Mouse (Mus musculus) cortical plate, adult 2 months (tissue): ENCODE measurements around the gene Tmem182. TPM values are rescaled to one million over a fixed set of nuclear protein-coding genes. Genes with fewer than 3 reads are reported as not detected.

ENCODE experiments used
- H3K27ac ChIP-seq: fragments of 200-500 bp; 2 replicates; pipeline ENCODE4 v1.5.1; 2012; ENCODE audit warnings: low read length, control low read depth, inconsistent platforms; ENCODE audit not compliant: insufficient read depth
- H3K4me1 ChIP-seq: fragments of 200-500 bp; 2 replicates; pipeline ENCODE4 v1.6.1; 2011; ENCODE audit warnings: low read length; ENCODE audit not compliant: control insufficient read depth, insufficient read depth
- H3K4me3 ChIP-seq: fragments of 200-500 bp; 2 replicates; pipeline ENCODE4 v1.5.1; 2011; ENCODE audit warnings: mild to moderate bottlenecking, low read length, control low read depth; ENCODE audit not compliant: insufficient read depth
- CTCF ChIP-seq: fragments of 200-500 bp; IDR thresholded peaks from 2 replicates; pipeline ENCODE4 v1.5.1; 2011; ENCODE audit warnings: mild to moderate bottlenecking, control low read depth, low read length; ENCODE audit not compliant: insufficient read depth; ENCODE audit errors: extremely low read depth
- POLR2A ChIP-seq: fragments of 200-500 bp; IDR thresholded peaks from 2 replicates; pipeline ENCODE4 v1.6.1; 2011; ENCODE audit warnings: mild to moderate bottlenecking, low read length, control low read depth; ENCODE audit not compliant: insufficient read depth; ENCODE audit errors: extremely low read depth
- polyA plus RNA-seq: library from polyadenylated mRNA; depleted of rRNA; stranded (reverse); fragments of >200 nt; gene quantifications from 2 replicates; pipeline ENCODE4 v1.2.3, GENCODE M21; 2012

Gene Tmem182
- polyA plus RNA-seq, 1 experiment, result 0.19 TPM

GRCm38 (mm10) chr1:40825826-40826225 lies 20.4 kb downstream of the Tmem182 start:
- H3K4me1 ChIP-seq, result no peaks in the 10 kb centered on the region
- no peak for TF ChIP-seq CTCF
- no peak for TF ChIP-seq POLR2A
- H3K4me3 ChIP-seq, result no peak overlapping the region
- no peak overlapping the region for H3K27ac ChIP-seq

- Histone ChIP-seq H3K27ac (no peak overlapping the region), H3K4me3 (no peak overlapping the region), H3K4me1 (no peaks in the 10 kb centered on the region)
- no peak for TF ChIP-seq CTCF
- no peak for TF ChIP-seq POLR2A
Observed at GRCm38 (mm10) chr1:40829213-40829914, 24.0 kb downstream of the Tmem182 start.

GRCm38 (mm10) chr1:40830712-40831507 lies 25.5 kb downstream of the Tmem182 start:
- Histone ChIP-seq H3K4me1 (no peaks in the 10 kb centered on the region), H3K4me3 (no peak overlapping the region), H3K27ac (no peak overlapping the region)
- TF ChIP-seq CTCF, result no peak

GRCm38 (mm10) chr1:40835468-40835867 lies 30.1 kb downstream of the Tmem182 start:
- TF ChIP-seq CTCF, result no peak
- TF ChIP-seq POLR2A, result no peak
- H3K4me3 ChIP-seq, result no peak overlapping the region
- no peaks in the 10 kb centered on the region for H3K4me1 ChIP-seq
- no peak overlapping the region for H3K27ac ChIP-seq

GRCm38 (mm10) chr1:40840605-40841004 lies 35.2 kb downstream of the Tmem182 start:
- Histone ChIP-seq H3K27ac (no peak overlapping the region), H3K4me1 (no peaks in the 10 kb centered on the region), H3K4me3 (no peak overlapping the region)
- TF ChIP-seq POLR2A (no peak), CTCF (no peak)

GRCm38 (mm10) chr1:40841032-40841761 lies 35.8 kb downstream of the Tmem182 start:
- Histone ChIP-seq H3K4me3 (no peak overlapping the region), H3K4me1 (no peaks in the 10 kb centered on the region), H3K27ac (no peak overlapping the region)
- TF ChIP-seq POLR2A, result no peak

- H3K4me3 ChIP-seq, result no peak overlapping the region
- H3K27ac ChIP-seq, result no peak overlapping the region
- TF ChIP-seq POLR2A (no peak), CTCF (peak; percentile 85)
- no peaks in the 10 kb centered on the region for H3K4me1 ChIP-seq
Observed at GRCm38 (mm10) chr1:40844616-40845015, 39.2 kb downstream of the Tmem182 start.

- Histone ChIP-seq H3K27ac (no peak overlapping the region), H3K4me3 (no peak overlapping the region), H3K4me1 (no peaks in the 10 kb centered on the region)
- TF ChIP-seq POLR2A (no peak), CTCF (no peak)
Observed at GRCm38 (mm10) chr1:40847196-40847938, 42.0 kb downstream of the Tmem182 start.

- H3K27ac ChIP-seq, result no peak overlapping the region
- H3K4me1 ChIP-seq, result no peaks in the 10 kb centered on the region
- H3K4me3 ChIP-seq, result no peak overlapping the region
- TF ChIP-seq CTCF (no peak), POLR2A (no peak)
Observed at GRCm38 (mm10) chr1:40851286-40851685, 45.9 kb downstream of the Tmem182 start.

- Histone ChIP-seq H3K4me1 (no peaks in the 10 kb centered on the region), H3K4me3 (no peak overlapping the region), H3K27ac (no peak overlapping the region; the same call in 1 of the 2 replicates)
- TF ChIP-seq POLR2A (no peak), CTCF (no peak)
Observed at GRCm38 (mm10) chr1:40855268-40855667, 49.9 kb downstream of the Tmem182 start.
